Mouse (Mus musculus) neural tube, embryonic 12.5 days (tissue): Measurements from ENCODE around the gene Rpl22. TPM values are rescaled to one million over a fixed set of nuclear protein-coding genes. Genes with fewer than 3 reads are reported as not detected.

Experiments used
- ATAC-seq: fragments of 200-750 bp; cut with Nextera tagmentation; 2 replicates; pipeline ENCODE4 v1.8.0; 2017; ENCODE audit warnings: low read depth, mild to moderate bottlenecking, moderate TSS enrichment, moderate library complexity; ENCODE audit not compliant: low FRiP score
- H3K27ac ChIP-seq: fragments of 300-500 bp; sonication (generic); 2 replicates; pipeline ENCODE4 v1.5.1; 2016
- H3K27me3 ChIP-seq: fragments of 300-500 bp; sonication (generic); replicated peaks from 2 replicates; pipeline ENCODE4 v1.6.1; 2016; ENCODE audit warnings: mild to moderate bottlenecking
- H3K36me3 ChIP-seq: fragments of 300-500 bp; sonication (generic); 2 replicates; pipeline ENCODE4 v1.6.1; 2016; ENCODE audit warnings: mild to moderate bottlenecking
- H3K4me1 ChIP-seq: fragments of 300-500 bp; sonication (generic); 2 replicates; pipeline ENCODE4 v1.6.1; 2016
- H3K4me2 ChIP-seq: fragments of 300-500 bp; sonication (generic); replicated peaks from 2 replicates; pipeline ENCODE4 v1.6.1; 2016; ENCODE audit warnings: mild to moderate bottlenecking
- H3K4me3 ChIP-seq: fragments of 300-500 bp; sonication (generic); 2 replicates; pipeline ENCODE4 v1.5.1; 2016
- H3K9ac ChIP-seq: fragments of 300-500 bp; sonication (generic); 2 replicates; pipeline ENCODE4 v1.6.1; 2016; ENCODE audit warnings: mild to moderate bottlenecking
- H3K9me3 ChIP-seq: fragments of 300-500 bp; sonication (generic); 2 replicates; pipeline ENCODE4 v1.6.1; 2016; ENCODE audit warnings: mild to moderate bottlenecking
- WGBS: fragments of 180-500 bp; shearing (Covaris S2); methylation state at CpG from one replicate; pipeline ENCODE4 v1.1.7; 2016; 5-methylcytosine and 5-hydroxymethylcytosine counted together
- polyA plus RNA-seq: library from polyadenylated mRNA; unstranded; fragments of >200 nt; fragmentation: Nextera tagmentation; extraction: Ambion mirVana; gene quantifications from 2 replicates; pipeline ENCODE4 v1.2.1, GENCODE M21; 2016

Rpl22 gene
- polyA plus RNA-seq, 1 experiment from 2014 or later = 255 TPM

GRCm38 (mm10) chr4:152302012-152302411 is 23.5 kb upstream of the Rpl22 start:
- Histone ChIP-seq H3K9ac (no peak overlapping the region), H3K4me3 (no peak overlapping the region), H3K9me3 (no peaks in the 10 kb centered on the region), H3K4me2 (no peak overlapping the region), H3K27me3 (no peaks in the 10 kb centered on the region), H3K36me3 (peaks cover 45% of the 10 kb centered on the region), H3K4me1 (peaks cover 18% of the 10 kb centered on the region), H3K27ac (no peak overlapping the region)
- 81% methylated on average over 11 of the region's 11 CpGs for WGBS
- ATAC-seq = no peak

GRCm38 (mm10) chr4:152303172-152303571 is 22.4 kb upstream of the Rpl22 start:
- peaks cover 45% of the 10 kb centered on the region for H3K36me3 ChIP-seq
- no peak for ATAC-seq
- no peaks in the 10 kb centered on the region for H3K27me3 ChIP-seq
- no peak overlapping the region for H3K4me2 ChIP-seq
- H3K4me1 ChIP-seq = peaks cover 12% of the 10 kb centered on the region; the same call in 1 of the 2 replicates
- H3K9ac ChIP-seq = no peak overlapping the region
- no peak overlapping the region for H3K4me3 ChIP-seq
- H3K27ac ChIP-seq = no peak overlapping the region
- WGBS = 92% methylated on average over 10 of the region's 10 CpGs
- no peaks in the 10 kb centered on the region for H3K9me3 ChIP-seq

- H3K4me3 ChIP-seq = no peak overlapping the region
- no peak overlapping the region for H3K9ac ChIP-seq
- 93% methylated on average over 6 of the region's 6 CpGs for WGBS
- H3K27ac ChIP-seq = no peak overlapping the region
- H3K9me3 ChIP-seq = no peaks in the 10 kb centered on the region
- peaks cover 49% of the 10 kb centered on the region for H3K36me3 ChIP-seq
- H3K4me2 ChIP-seq = no peak overlapping the region
- no peak for ATAC-seq
- H3K4me1 ChIP-seq = peaks cover 8% of the 10 kb centered on the region; the same call in 1 of the 2 replicates
- H3K27me3 ChIP-seq = peaks cover 6% of the 10 kb centered on the region
Measured at GRCm38 (mm10) chr4:152304685-152305084, 20.9 kb upstream of the Rpl22 start.

- no peak overlapping the region for H3K27ac ChIP-seq
- H3K4me2 ChIP-seq = no peak overlapping the region
- H3K27me3 ChIP-seq = peaks cover 19% of the 10 kb centered on the region
- H3K9me3 ChIP-seq = no peaks in the 10 kb centered on the region
- peaks cover 8% of the 10 kb centered on the region; the same call in 1 of the 2 replicates for H3K4me1 ChIP-seq
- H3K9ac ChIP-seq = no peak overlapping the region
- peaks cover 37% of the 10 kb centered on the region for H3K36me3 ChIP-seq
- WGBS = 73% methylated on average over 6 of the region's 6 CpGs
- ATAC-seq = no peak
- H3K4me3 ChIP-seq = no peak overlapping the region
Measured at GRCm38 (mm10) chr4:152305991-152306390, 19.6 kb upstream of the Rpl22 start.

GRCm38 (mm10) chr4:152307542-152307941 is 18.0 kb upstream of the Rpl22 start:
- H3K4me2 ChIP-seq = no peak overlapping the region
- no peak overlapping the region for H3K9ac ChIP-seq
- H3K9me3 ChIP-seq = no peaks in the 10 kb centered on the region
- peaks cover 35% of the 10 kb centered on the region for H3K27me3 ChIP-seq
- no peak for ATAC-seq
- H3K4me3 ChIP-seq = no peak overlapping the region
- H3K27ac ChIP-seq = no peak overlapping the region
- WGBS = 84% methylated on average over 9 of the region's 9 CpGs
- peaks cover 30% of the 10 kb centered on the region for H3K36me3 ChIP-seq
- H3K4me1 ChIP-seq = peaks cover 8% of the 10 kb centered on the region; the same call in 1 of the 2 replicates

GRCm38 (mm10) chr4:152312186-152312585 is 13.4 kb upstream of the Rpl22 start:
- Histone ChIP-seq H3K9ac (no peak overlapping the region), H3K27ac (no peak overlapping the region), H3K4me1 (peaks cover 21% of the 10 kb centered on the region), H3K4me2 (peak overlapping the region; percentile 59; the same call in 1 of the 2 replicates), H3K4me3 (no peak overlapping the region), H3K27me3 (peaks cover 81% of the 10 kb centered on the region), H3K36me3 (peaks cover 5% of the 10 kb centered on the region), H3K9me3 (no peaks in the 10 kb centered on the region)
- WGBS = 1% methylated on average over 14 of the region's 14 CpGs
- ATAC-seq = no peak

GRCm38 (mm10) chr4:152313211-152313632 is 12.3 kb upstream of the Rpl22 start:
- Histone ChIP-seq H3K27ac (no peak overlapping the region), H3K4me3 (peak overlapping the region; percentile 26), H3K4me2 (peak overlapping the region; percentile 59), H3K9ac (peak overlapping the region; percentile 26; the same call in 1 of the 2 replicates), H3K4me1 (peaks cover 21% of the 10 kb centered on the region), H3K36me3 (peaks cover 5% of the 10 kb centered on the region), H3K27me3 (peaks cover 92% of the 10 kb centered on the region), H3K9me3 (no peaks in the 10 kb centered on the region)
- WGBS = 0% methylated on average over 29 of the region's 29 CpGs
- peak; percentile 32; the same call in 1 of the 2 replicates for ATAC-seq

GRCm38 (mm10) chr4:152313934-152314333 is 11.6 kb upstream of the Rpl22 start:
- ATAC-seq = no peak
- Histone ChIP-seq H3K4me2 (peak overlapping the region; percentile 59), H3K27ac (no peak overlapping the region), H3K9ac (no peak overlapping the region), H3K9me3 (no peaks in the 10 kb centered on the region), H3K4me3 (no peak overlapping the region), H3K27me3 (peaks cover 99% of the 10 kb centered on the region), H3K4me1 (peaks cover 27% of the 10 kb centered on the region), H3K36me3 (no peaks in the 10 kb centered on the region)

- ATAC-seq = no peak
- Histone ChIP-seq H3K4me1 (peaks cover 29% of the 10 kb centered on the region), H3K9me3 (no peaks in the 10 kb centered on the region), H3K36me3 (no peaks in the 10 kb centered on the region), H3K4me3 (peak overlapping the region; percentile 22; the same call in 1 of the 2 replicates), H3K4me2 (peak overlapping the region; percentile 55), H3K27me3 (peaks cover 84% of the 10 kb centered on the region), H3K9ac (no peak overlapping the region), H3K27ac (no peak overlapping the region)
- 1% methylated on average over 43 of the region's 43 CpGs for WGBS
Measured at GRCm38 (mm10) chr4:152315498-152316213, 9.9 kb upstream of the Rpl22 start.

- H3K4me3 ChIP-seq = no peak overlapping the region
- no peak overlapping the region for H3K9ac ChIP-seq
- no peaks in the 10 kb centered on the region for H3K9me3 ChIP-seq
- peaks cover 28% of the 10 kb centered on the region for H3K4me1 ChIP-seq
- H3K27ac ChIP-seq = no peak overlapping the region
- 81% methylated on average over 6 of the region's 6 CpGs for WGBS
- peaks cover 65% of the 10 kb centered on the region for H3K27me3 ChIP-seq
- ATAC-seq = no peak
- H3K36me3 ChIP-seq = no peaks in the 10 kb centered on the region
- no peak overlapping the region for H3K4me2 ChIP-seq
Measured at GRCm38 (mm10) chr4:152317631-152318033, 7.9 kb upstream of the Rpl22 start.

- Histone ChIP-seq H3K4me3 (no peak within 1 kb of the TSS; the same call in 1 of the 2 replicates), H3K4me1 (peaks cover 18% of the 10 kb centered on the region), H3K27me3 (peaks cover 54% of the 10 kb centered on the region), H3K27ac (no peak within 1 kb of the TSS), H3K9ac (no peak within 1 kb of the TSS), H3K4me2 (peak within 1 kb of the TSS; percentile 46), H3K36me3 (no peaks in the 10 kb centered on the region), H3K9me3 (no peaks in the 10 kb centered on the region)
- ATAC-seq = no peak
- 4% methylated on average over 26 of the region's 26 CpGs for WGBS
Measured at GRCm38 (mm10) chr4:152318517-152319234, 6.9 kb upstream of the Rpl22 start, which contains the start of gene Rnf207. Gene Rnf207, minus strand, starts transcription at chr4:152318993.

- H3K4me3 ChIP-seq = no peak overlapping the region
- no peak overlapping the region for H3K4me2 ChIP-seq
- H3K4me1 ChIP-seq = peaks cover 9% of the 10 kb centered on the region
- no peaks in the 10 kb centered on the region for H3K36me3 ChIP-seq
- H3K9me3 ChIP-seq = no peaks in the 10 kb centered on the region
- peaks cover 26% of the 10 kb centered on the region for H3K27me3 ChIP-seq
- 75% methylated on average over 5 of the region's 5 CpGs for WGBS
- no peak overlapping the region for H3K27ac ChIP-seq
- no peak overlapping the region for H3K9ac ChIP-seq
- no peak for ATAC-seq
Measured at GRCm38 (mm10) chr4:152321464-152321863, 4.1 kb upstream of the Rpl22 start.
